Mouse (Mus musculus): Measurements from ENCODE around the gene Tiam1.

GRCm38 (mm10) chr16:90087256-90087655, 56.3 kb downstream of the Tiam1 start:
- TF ChIP-seq GATA1 (IDR thresholded peaks at IDR 0.05; ENCODE audit: borderline replicate concordance, low read length) (no peak), FLI1 (IDR thresholded peaks at IDR 0.05; ENCODE audit: low read length) (no peak)

Measured in megakaryocyte, embryonic 14.5 days (primary cell).